Mouse (Mus musculus): ENCODE results near the gene Zdhhc20. TPM values are rescaled to one million over a fixed set of nuclear protein-coding genes. Genes with fewer than 3 reads are reported as not detected.

The Zdhhc20 gene
- polyA plus RNA-seq (2012; rRNA removed) = 3.0 and 3.9 TPM in 2 replicates

GRCm38 (mm10) chr14:57890011-57890842 lies at the start of gene Zdhhc20:
Gene Zdhhc20, minus strand, starts transcription at chr14:57890276.

GRCm38 (mm10) chr14:57825788-57826751 lies 64.0 kb downstream of the Zdhhc20 start, which contains the start of the genes Ska3 and Mrpl57:
Gene Ska3, minus strand, starts transcription at chr14:57826185.
Gene Mrpl57, plus strand, starts transcription at chr14:57826234.

GRCm38 (mm10) chr14:57797991-57798931 lies 91.8 kb downstream of the Zdhhc20 start, which contains the start of gene Sap18:
Gene Sap18, plus strand, starts transcription at chr14:57798180.

Other genes starting within 250 kb of the Zdhhc20 start
- gene Xpo4, start 224.8 kb downstream of the Zdhhc20 start, polyA plus RNA-seq (2012; rRNA removed) = 6.6 and 8.0 TPM in 2 replicates
- gene Gm49361, start 144.2 kb downstream of the Zdhhc20 start, polyA plus RNA-seq (2012; rRNA removed) = not detected in 2 replicates
- 3.0 and 3.6 TPM in 2 replicates for gene Lats2, start 131.9 kb downstream of the Zdhhc20 start, polyA plus RNA-seq (2012; rRNA removed)
- gene Sap18, start 92.1 kb downstream of the Zdhhc20 start, polyA plus RNA-seq (2012; rRNA removed) = 15.9 and 16.2 TPM in 2 replicates
- 7.8 and 10.4 TPM in 2 replicates for gene Ska3, start 64.1 kb downstream of the Zdhhc20 start, polyA plus RNA-seq (2012; rRNA removed)
- 40.7 and 44.8 TPM in 2 replicates for gene Mrpl57, start 64.0 kb downstream of the Zdhhc20 start, polyA plus RNA-seq (2012; rRNA removed)
- 14.7 and 16.4 TPM in 2 replicates for gene Micu2, start 109.0 kb upstream of the Zdhhc20 start, polyA plus RNA-seq (2012; rRNA removed)
- 0.15 and 0.17 TPM in 2 replicates for gene Fgf9, start 180.3 kb upstream of the Zdhhc20 start, polyA plus RNA-seq (2012; rRNA removed)